Mouse (Mus musculus): Measurements from ENCODE around the gene Hs3st6. TPM values are rescaled to one million over a fixed set of nuclear protein-coding genes. Genes with fewer than 3 reads are reported as not detected.
"Not testable (repeated sequence)": the region's sequence is repeated elsewhere in the genome, so short reads cannot be mapped to it uniquely, and the experiment has no call there.

Gene Hs3st6
- polyA plus RNA-seq, 1 experiment from 2014 or later, result 0.21 TPM

DNA sequence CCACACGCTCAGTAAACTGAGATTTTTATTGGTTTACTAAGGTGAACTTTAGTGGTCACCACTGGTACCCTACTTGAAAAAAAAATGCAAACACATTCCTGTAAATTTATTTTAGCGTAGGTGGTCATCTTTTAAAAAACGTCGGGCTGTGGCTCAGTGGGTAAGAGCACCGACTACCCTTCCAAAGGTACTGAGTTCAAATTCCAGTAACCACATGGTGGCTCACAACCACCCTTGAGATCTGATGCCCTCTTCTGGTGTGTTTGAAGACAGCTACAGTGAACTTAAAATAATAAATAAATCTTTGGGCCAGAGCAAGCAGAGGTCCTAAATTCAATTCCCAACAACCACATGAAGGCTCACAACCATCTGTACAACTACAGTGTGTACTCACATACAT is 33.9 kb upstream of the Hs3st6 start:
- not testable (repeated sequence) for ATAC-seq (replicated peaks; ENCODE audit: extremely low read depth, insufficient read depth, low FRiP score); H3K9me3 ChIP-seq (replicated peaks; ENCODE audit: control insufficient read depth, low read length); H3K27ac ChIP-seq (ENCODE audit: low read length); H3K27me3 ChIP-seq (ENCODE audit: control insufficient read depth, insufficient read depth, low read length)
- H3K9ac ChIP-seq (ENCODE audit: low read length), result peak overlapping the region; percentile 95
- H3K4me1 ChIP-seq (ENCODE audit: control insufficient read depth, insufficient read depth, low read length), result peaks cover 26% of the 10 kb centered on the region
- peak overlapping the region; percentile 69 for H3K4me2 ChIP-seq (ENCODE audit: low read depth, low read length)
- 59% methylated on average over 5 of the region's 5 CpGs for WGBS
- H3K4me3 ChIP-seq (ENCODE audit: low read length), result peak overlapping the region; percentile 90
- peaks cover 13% of the 10 kb centered on the region for H3K36me3 ChIP-seq (ENCODE audit: control insufficient read depth, insufficient read depth)

DNA sequence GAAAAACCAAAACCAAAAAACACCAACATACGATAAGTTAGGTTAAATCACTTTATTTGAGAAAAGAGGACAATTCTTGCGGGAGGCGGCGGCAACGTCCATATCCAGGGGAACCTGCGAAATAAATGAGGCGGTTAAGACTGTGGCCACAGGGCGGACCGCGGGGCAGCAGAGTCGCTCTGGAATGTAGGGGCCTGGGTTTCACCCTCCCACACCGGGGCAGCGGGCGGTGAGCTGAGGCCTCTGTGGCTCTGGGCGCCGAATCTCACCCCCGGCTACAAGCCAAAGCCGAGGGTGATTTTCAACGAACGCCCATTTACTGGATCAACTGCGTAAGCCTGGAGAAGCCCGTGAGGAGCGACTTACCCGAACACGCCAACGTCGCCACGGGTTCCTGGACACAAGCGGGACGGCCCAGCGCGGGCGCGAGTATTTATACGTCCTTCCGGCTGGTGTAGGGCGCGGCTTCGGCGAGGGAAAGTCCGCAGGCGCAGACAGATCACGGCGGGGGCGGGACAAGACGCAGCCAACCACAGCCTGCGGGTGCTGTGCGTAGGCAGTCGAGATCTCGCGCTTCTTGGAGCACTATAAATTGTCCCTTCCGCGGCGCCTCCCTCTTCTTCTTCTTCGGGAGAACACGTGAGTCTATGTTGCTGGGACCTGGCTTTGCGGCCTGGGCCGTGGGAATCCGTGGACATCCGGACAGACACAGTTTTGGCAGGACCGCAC is 33.1 kb upstream of the Hs3st6 start:
- under 1% methylated on average over 61 of the region's 61 CpGs for WGBS
- peak; percentile 97 for ATAC-seq (replicated peaks; ENCODE audit: extremely low read depth, insufficient read depth, low FRiP score)
- H3K4me2 ChIP-seq (ENCODE audit: low read depth, low read length), result peak overlapping the region; percentile 77
- peaks cover 13% of the 10 kb centered on the region for H3K36me3 ChIP-seq (ENCODE audit: control insufficient read depth, insufficient read depth)
- H3K27ac ChIP-seq (ENCODE audit: low read length), result peak overlapping the region; percentile 90
- no peaks in the 10 kb centered on the region for H3K27me3 ChIP-seq (ENCODE audit: control insufficient read depth, insufficient read depth, low read length)
- peak overlapping the region; percentile 95 for H3K9ac ChIP-seq (ENCODE audit: low read length)
- H3K4me3 ChIP-seq (ENCODE audit: low read length), result peak overlapping the region; percentile 90
- H3K9me3 ChIP-seq (replicated peaks; ENCODE audit: control insufficient read depth, low read length), result no peaks in the 10 kb centered on the region
- H3K4me1 ChIP-seq (ENCODE audit: control insufficient read depth, insufficient read depth, low read length), result peaks cover 26% of the 10 kb centered on the region

DNA sequence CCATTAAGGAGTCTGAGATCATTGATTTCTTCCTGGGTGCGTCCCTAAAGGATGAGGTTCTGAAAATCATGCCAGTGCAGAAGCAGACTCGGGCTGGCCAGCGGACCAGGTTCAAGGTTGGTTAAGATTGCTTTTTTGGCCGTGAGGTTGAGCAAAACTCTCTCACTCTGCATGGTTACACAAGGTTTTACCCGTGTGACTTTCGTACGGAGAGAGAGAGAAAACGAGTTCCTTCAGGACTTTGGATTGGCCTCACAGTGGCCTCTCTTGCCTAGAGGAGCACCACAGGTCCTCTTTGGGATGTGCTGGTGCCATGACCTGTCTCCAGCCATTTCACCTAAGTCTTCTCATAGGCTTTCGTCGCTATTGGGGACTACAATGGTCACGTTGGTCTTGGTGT is 32.2 kb upstream of the Hs3st6 start:
- H3K27ac ChIP-seq (ENCODE audit: low read length), result peak overlapping the region; percentile 79
- peaks cover 13% of the 10 kb centered on the region for H3K36me3 ChIP-seq (ENCODE audit: control insufficient read depth, insufficient read depth)
- peak overlapping the region; percentile 77 for H3K4me2 ChIP-seq (ENCODE audit: low read depth, low read length)
- ATAC-seq (replicated peaks; ENCODE audit: extremely low read depth, insufficient read depth, low FRiP score); H3K27me3 ChIP-seq (ENCODE audit: control insufficient read depth, insufficient read depth, low read length); H3K9me3 ChIP-seq (replicated peaks; ENCODE audit: control insufficient read depth, low read length): not testable (repeated sequence)
- peaks cover 26% of the 10 kb centered on the region for H3K4me1 ChIP-seq (ENCODE audit: control insufficient read depth, insufficient read depth, low read length)
- under 1% methylated on average over 11 of the region's 11 CpGs for WGBS
- H3K4me3 ChIP-seq (ENCODE audit: low read length), result peak overlapping the region; percentile 90
- H3K9ac ChIP-seq (ENCODE audit: low read length), result peak overlapping the region; percentile 77

DNA sequence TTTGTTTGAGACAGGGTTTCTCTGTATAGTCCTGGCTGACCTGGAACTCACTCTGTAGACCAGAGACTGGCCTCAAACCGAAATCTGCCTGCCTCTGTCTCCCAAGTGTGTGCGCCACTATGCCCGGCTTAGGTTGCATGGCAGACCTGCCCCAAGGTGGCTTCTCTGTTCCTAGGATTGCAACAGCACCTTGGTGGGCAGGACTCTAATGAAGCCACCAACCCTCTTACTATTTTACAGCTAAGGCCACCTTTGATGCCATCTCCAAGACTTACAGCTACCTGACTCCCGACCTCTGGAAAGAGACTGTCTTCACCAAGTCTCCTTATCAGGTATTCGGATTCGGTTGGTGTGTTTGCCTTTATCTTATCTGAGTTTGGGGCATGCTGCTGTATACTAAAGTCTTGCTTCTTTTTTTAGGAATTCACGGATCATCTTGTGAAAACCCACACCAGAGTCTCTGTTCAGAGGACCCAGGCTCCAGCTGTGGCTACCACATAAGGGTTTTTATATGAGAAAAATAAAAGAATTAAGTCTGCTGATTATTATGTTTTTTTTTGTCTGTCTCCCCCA is 31.3 kb upstream of the Hs3st6 start:
- not testable (repeated sequence) for ATAC-seq (replicated peaks; ENCODE audit: extremely low read depth, insufficient read depth, low FRiP score); H3K27me3 ChIP-seq (ENCODE audit: control insufficient read depth, insufficient read depth, low read length); H3K27ac ChIP-seq (ENCODE audit: low read length); H3K9me3 ChIP-seq (replicated peaks; ENCODE audit: control insufficient read depth, low read length)
- 32% methylated on average over 7 of the region's 7 CpGs for WGBS
- H3K4me2 ChIP-seq (ENCODE audit: low read depth, low read length), result peak overlapping the region; percentile 77
- H3K9ac ChIP-seq (ENCODE audit: low read length), result peak overlapping the region; percentile 41
- peaks cover 13% of the 10 kb centered on the region for H3K36me3 ChIP-seq (ENCODE audit: control insufficient read depth, insufficient read depth)
- H3K4me1 ChIP-seq (ENCODE audit: control insufficient read depth, insufficient read depth, low read length), result peaks cover 26% of the 10 kb centered on the region
- H3K4me3 ChIP-seq (ENCODE audit: low read length), result peak overlapping the region; percentile 90

GRCm38 (mm10) chr17:24722220-24722924 is 30.4 kb upstream of the Hs3st6 start:
- Histone ChIP-seq H3K4me2 (ENCODE audit: low read depth, low read length) (peak overlapping the region; percentile 67), H3K9me3 (replicated peaks; ENCODE audit: control insufficient read depth, low read length) (no peaks in the 10 kb centered on the region), H3K9ac (ENCODE audit: low read length) (peak overlapping the region; percentile 43), H3K36me3 (ENCODE audit: control insufficient read depth, insufficient read depth) (peaks cover 13% of the 10 kb centered on the region), H3K4me1 (ENCODE audit: control insufficient read depth, insufficient read depth, low read length) (peaks cover 26% of the 10 kb centered on the region), H3K27ac (ENCODE audit: low read length) (no peak overlapping the region), H3K4me3 (ENCODE audit: low read length) (no peak overlapping the region; the same call in 1 of the 2 replicates), H3K27me3 (ENCODE audit: control insufficient read depth, insufficient read depth, low read length) (no peaks in the 10 kb centered on the region)
- no peak for ATAC-seq (replicated peaks; ENCODE audit: extremely low read depth, insufficient read depth, low FRiP score)
- 34% methylated on average over 13 of the region's 13 CpGs for WGBS

DNA sequence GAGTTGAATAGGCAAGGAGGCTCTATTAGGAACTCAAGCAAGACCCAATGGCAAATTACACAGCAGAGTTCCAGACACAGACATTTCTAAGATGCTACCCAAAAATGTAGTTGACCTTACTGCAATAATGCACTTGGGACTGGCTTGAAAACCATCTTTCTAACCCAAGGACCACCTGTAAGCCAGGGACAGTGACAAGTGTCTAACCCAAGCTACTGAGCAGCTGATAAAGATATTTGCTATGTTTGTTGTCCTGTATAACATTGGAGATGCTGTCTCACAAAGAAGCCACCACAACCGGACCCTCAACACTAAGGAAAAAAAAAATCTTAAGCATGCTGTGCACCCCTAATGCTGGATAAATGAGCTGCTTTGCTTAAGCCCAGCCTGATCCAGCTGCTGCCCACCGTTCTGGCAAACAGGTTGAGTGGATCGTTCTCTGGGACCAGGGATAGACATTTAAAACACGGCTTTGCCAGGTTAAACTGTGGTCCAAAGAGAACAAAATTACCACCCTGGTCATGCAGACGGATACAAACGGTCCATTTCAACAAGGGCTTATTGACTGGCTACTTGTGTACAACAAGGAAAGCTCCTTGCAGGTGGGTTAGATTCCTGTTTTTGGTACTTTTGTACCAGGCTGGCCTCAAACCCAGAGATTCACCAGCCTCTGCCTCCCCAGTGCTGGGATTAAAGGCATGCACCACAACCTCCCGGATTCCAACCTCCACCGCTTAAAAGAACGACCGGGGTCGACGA is 29.5 kb upstream of the Hs3st6 start:
- H3K9me3 ChIP-seq (replicated peaks; ENCODE audit: control insufficient read depth, low read length), result no peaks in the 10 kb centered on the region
- peaks cover 26% of the 10 kb centered on the region for H3K4me1 ChIP-seq (ENCODE audit: control insufficient read depth, insufficient read depth, low read length)
- peak overlapping the region; percentile 67 for H3K4me2 ChIP-seq (ENCODE audit: low read depth, low read length)
- H3K36me3 ChIP-seq (ENCODE audit: control insufficient read depth, insufficient read depth), result peaks cover 13% of the 10 kb centered on the region
- 1% methylated on average over 12 of the region's 12 CpGs for WGBS
- no peaks in the 10 kb centered on the region for H3K27me3 ChIP-seq (ENCODE audit: control insufficient read depth, insufficient read depth, low read length)
- H3K27ac ChIP-seq (ENCODE audit: low read length), result peak overlapping the region; percentile 97
- peak overlapping the region; percentile 96 for H3K4me3 ChIP-seq (ENCODE audit: low read length)
- no peak for ATAC-seq (replicated peaks; ENCODE audit: extremely low read depth, insufficient read depth, low FRiP score)
- H3K9ac ChIP-seq (ENCODE audit: low read length), result peak overlapping the region; percentile 99

DNA sequence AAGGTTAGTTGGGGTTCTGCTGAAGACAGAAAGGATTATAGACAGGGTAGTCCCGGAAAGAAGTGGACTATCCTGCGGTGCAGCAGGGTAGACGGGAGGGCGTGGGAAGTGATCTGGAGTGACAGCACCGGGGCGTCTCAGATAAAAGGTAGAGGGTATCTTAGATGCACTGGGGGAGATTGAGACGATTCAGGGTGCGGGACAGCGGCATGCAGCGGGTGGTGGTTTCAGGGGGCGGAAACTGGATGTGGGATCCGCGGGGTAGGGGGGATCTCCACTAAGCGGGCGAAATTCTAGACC is 29.0 kb upstream of the Hs3st6 start:
- Histone ChIP-seq H3K27ac (ENCODE audit: low read length) (peak overlapping the region; percentile 97), H3K4me3 (ENCODE audit: low read length) (peak overlapping the region; percentile 96), H3K9ac (ENCODE audit: low read length) (peak overlapping the region; percentile 99), H3K4me1 (ENCODE audit: control insufficient read depth, insufficient read depth, low read length) (peaks cover 24% of the 10 kb centered on the region), H3K27me3 (ENCODE audit: control insufficient read depth, insufficient read depth, low read length) (no peaks in the 10 kb centered on the region), H3K4me2 (ENCODE audit: low read depth, low read length) (peak overlapping the region; percentile 67), H3K36me3 (ENCODE audit: control insufficient read depth, insufficient read depth) (peaks cover 13% of the 10 kb centered on the region), H3K9me3 (replicated peaks; ENCODE audit: control insufficient read depth, low read length) (no peaks in the 10 kb centered on the region)
- ATAC-seq (replicated peaks; ENCODE audit: extremely low read depth, insufficient read depth, low FRiP score), result no peak; the same call in 1 of the 2 replicates
- under 1% methylated on average over 15 of the region's 15 CpGs for WGBS

- Histone ChIP-seq H3K9me3 (replicated peaks; ENCODE audit: control insufficient read depth, low read length) (no peaks in the 10 kb centered on the region), H3K9ac (ENCODE audit: low read length) (peak within 1 kb of the TSS; percentile 99), H3K36me3 (ENCODE audit: control insufficient read depth, insufficient read depth) (peaks cover 13% of the 10 kb centered on the region), H3K4me3 (ENCODE audit: low read length) (peak within 1 kb of the TSS; percentile 96), H3K27ac (ENCODE audit: low read length) (peak within 1 kb of the TSS; percentile 97), H3K27me3 (ENCODE audit: control insufficient read depth, insufficient read depth, low read length) (no peaks in the 10 kb centered on the region), H3K4me2 (ENCODE audit: low read depth, low read length) (peak within 1 kb of the TSS; percentile 67), H3K4me1 (ENCODE audit: control insufficient read depth, insufficient read depth, low read length) (peaks cover 23% of the 10 kb centered on the region)
- WGBS, result under 1% methylated on average over 30 of the region's 30 CpGs
- peak; percentile 74 for ATAC-seq (replicated peaks; ENCODE audit: extremely low read depth, insufficient read depth, low FRiP score)
Observed at GRCm38 (mm10) chr17:24724184-24724583, 28.6 kb upstream of the Hs3st6 start, which contains the start of gene Ndufb10. Ndufb10 (minus strand) TSS chr17:24724478.
